Mouse (Mus musculus) heart, adult 2 months (tissue): ENCODE measurements around the gene Tmcc1. TPM values are rescaled to one million over a fixed set of nuclear protein-coding genes. Genes with fewer than 3 reads are reported as not detected.
"Not testable (repeated sequence)": the region's sequence is repeated elsewhere in the genome, so short reads cannot be mapped to it uniquely, and the experiment has no call there.

Experiments used
- DNase-seq, 2 experiments: peaks; one replicate each; pipeline ENCODE4 v3.0.0; 2021
- H3K27ac ChIP-seq: fragments of 200-600 bp; 2 replicates; pipeline ENCODE4 v1.8.1; 2022
- H3K27me3 ChIP-seq: fragments of 200-500 bp; 2 replicates; pipeline ENCODE4 v1.6.1; 2012; ENCODE audit warnings: mild to moderate bottlenecking, low read length, inconsistent platforms, mixed read lengths; ENCODE audit not compliant: control insufficient read depth, insufficient read depth
- H3K36me3 ChIP-seq: fragments of 200-500 bp; 2 replicates; pipeline ENCODE4 v1.6.1; 2012; ENCODE audit warnings: low read length, inconsistent platforms; ENCODE audit not compliant: control insufficient read depth, insufficient read depth
- H3K4me1 ChIP-seq: fragments of 200-500 bp; 2 replicates; pipeline ENCODE4 v1.6.1; 2011; ENCODE audit warnings: low read length; ENCODE audit not compliant: control insufficient read depth, insufficient read depth
- H3K4me3 ChIP-seq: fragments of 200-600 bp; 2 replicates; pipeline ENCODE4 v1.8.1; 2022
- H3K79me2 ChIP-seq: fragments of 200-500 bp; replicated peaks from 2 replicates; pipeline ENCODE4 v1.6.1; 2012; ENCODE audit warnings: mild to moderate bottlenecking, inconsistent platforms, low read length, moderate library complexity, mixed read lengths; ENCODE audit not compliant: control insufficient read depth, insufficient read depth
- H3K9ac ChIP-seq: fragments of 200-500 bp; 2 replicates; pipeline ENCODE4 v1.6.1; 2012; ENCODE audit warnings: low read depth, mild to moderate bottlenecking, control low read depth, inconsistent platforms, low read length, mixed read lengths
- CTCF ChIP-seq: fragments of 200-600 bp; IDR thresholded peaks from 2 replicates; pipeline ENCODE4 v1.8.1; 2022; ENCODE audit warnings: antibody characterized with exemption, mild to moderate bottlenecking, moderate library complexity
- EP300 ChIP-seq: fragments of 200-500 bp; IDR thresholded peaks from 2 replicates; pipeline ENCODE4 v1.6.1; 2011; ENCODE audit warnings: low read depth, low read length, control low read depth; ENCODE audit not compliant: insufficient read depth
- POLR2A ChIP-seq: fragments of 200-500 bp; IDR thresholded peaks from 2 replicates; pipeline ENCODE4 v1.6.1; 2011; ENCODE audit warnings: mild to moderate bottlenecking, low read depth, low read length, control low read depth; ENCODE audit not compliant: insufficient read depth
- WGBS: fragments of 180-500 bp; shearing (Covaris S2); methylation state at CpG from one replicate; pipeline ENCODE4 v1.1.7; 2018; 5-methylcytosine and 5-hydroxymethylcytosine counted together
- intact Hi-C: fragments of 180-260 bp; cut with DNase I; formaldehyde crosslinking; loops from one replicate; pipeline ENCODE4 v1.15.1; 2025
- polyA plus RNA-seq: library from polyadenylated mRNA; depleted of rRNA; stranded (reverse); fragments of >200 nt; gene quantifications from 2 replicates; pipeline ENCODE4 v1.2.3, GENCODE M21; 2012
- total RNA-seq, 2 experiments: library from RNA; stranded (reverse); gene quantifications; 2 replicates each; pipeline ENCODE4 v1.2.3; 2021

Tmcc1 gene
- total and polyA plus RNA-seq, 3 experiments: 16.7 to 33.8 (median 32.1) TPM

DNA sequence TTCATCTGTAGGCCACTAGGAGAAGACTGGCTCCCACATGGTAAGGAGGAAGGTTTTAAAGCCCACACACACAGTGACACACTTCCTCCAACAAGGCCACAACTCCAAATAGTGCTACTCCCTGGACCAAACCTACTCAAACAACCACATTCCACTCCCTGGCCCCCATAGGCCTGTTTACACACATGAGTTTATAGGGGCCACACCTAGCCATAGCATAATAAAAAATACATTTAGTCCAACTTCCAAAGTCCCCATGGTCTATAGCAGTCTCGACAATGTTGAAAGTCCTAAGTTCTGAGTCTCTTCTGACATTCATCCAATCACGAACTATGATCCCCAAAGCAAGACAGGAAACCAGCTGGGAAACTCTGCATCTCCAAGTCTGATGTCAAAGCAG is 14.9 kb downstream of the Tmcc1 start:
- Histone ChIP-seq H3K27ac (no peak overlapping the region), H3K27me3 (no peaks in the 10 kb centered on the region), H3K4me1 (peaks cover 1% of the 10 kb centered on the region), H3K4me3 (no peak overlapping the region), H3K9ac (no peak overlapping the region), H3K79me2 (peaks cover 4% of the 10 kb centered on the region), H3K36me3 (no peaks in the 10 kb centered on the region; the same call in 1 of the 2 replicates)
- 97% methylated on average over 2 of the region's 2 CpGs for WGBS
- intact Hi-C loops: no loop called here
- DNase-seq: no peak
- TF ChIP-seq EP300 (no peak), POLR2A (no peak), CTCF (no peak)

DNA sequence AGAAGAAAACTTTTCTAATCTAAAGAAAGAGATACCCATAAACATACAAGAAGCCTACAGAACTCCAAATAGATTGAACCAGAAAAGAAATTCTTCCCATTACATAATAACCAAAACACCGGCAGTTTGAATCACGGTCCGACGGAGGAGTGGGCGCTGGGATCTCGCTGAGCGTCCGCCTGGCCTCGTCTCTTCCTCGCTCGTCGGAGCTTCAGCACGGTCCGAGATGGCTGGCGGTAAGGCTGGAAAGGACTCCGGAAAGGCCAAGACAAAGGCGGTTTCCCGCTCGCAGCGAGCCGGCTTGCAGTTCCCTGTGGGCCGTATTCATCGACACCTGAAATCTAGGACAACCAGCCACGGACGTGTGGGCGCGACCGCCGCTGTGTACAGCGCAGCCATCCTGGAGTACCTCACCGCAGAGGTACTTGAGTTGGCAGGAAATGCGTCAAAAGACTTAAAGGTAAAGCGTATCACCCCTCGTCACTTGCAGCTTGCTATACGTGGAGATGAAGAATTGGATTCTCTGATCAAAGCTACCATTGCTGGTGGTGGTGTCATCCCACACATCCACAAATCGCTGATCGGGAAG is 19.7 kb downstream of the Tmcc1 start:
- H3K27ac ChIP-seq, H3K4me1 ChIP-seq, H3K79me2 ChIP-seq, H3K27me3 ChIP-seq, intact Hi-C loops, H3K4me3 ChIP-seq, H3K9ac ChIP-seq, H3K36me3 ChIP-seq, DNase-seq: not testable (repeated sequence)
- WGBS: 78% methylated on average over 37 of the region's 37 CpGs

DNA sequence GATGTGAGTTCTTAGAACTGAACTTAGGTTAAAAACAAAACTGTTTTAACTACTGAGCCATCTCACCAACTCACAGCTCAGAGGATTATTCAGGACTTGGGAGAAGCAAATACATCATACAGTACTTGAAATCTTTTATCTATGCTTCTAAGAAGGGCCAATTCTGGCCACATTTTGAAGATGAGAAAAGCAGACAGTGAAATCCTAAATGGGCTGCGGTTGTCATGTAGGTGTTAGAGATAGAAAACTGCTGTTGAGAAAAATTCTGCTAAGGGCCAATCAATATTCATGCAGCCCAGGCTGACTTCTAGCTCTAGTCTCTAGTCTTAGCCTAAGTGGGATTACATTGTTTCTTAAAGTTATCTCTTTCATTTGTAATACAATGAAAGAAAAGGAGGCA is 26.9 kb downstream of the Tmcc1 start:
- no peaks in the 10 kb centered on the region for H3K27me3 ChIP-seq
- no peak overlapping the region for H3K27ac ChIP-seq
- no peaks in the 10 kb centered on the region for H3K4me1 ChIP-seq
- DNase-seq: no peak
- intact Hi-C loops: no loop called here
- H3K36me3 ChIP-seq: no peaks in the 10 kb centered on the region; the same call in 1 of the 2 replicates
- TF ChIP-seq EP300: no peak
- no peak for TF ChIP-seq POLR2A
- TF ChIP-seq CTCF: no peak
- 86% methylated on average over 1 of the region's 1 CpGs for WGBS
- H3K9ac ChIP-seq: no peak overlapping the region
- H3K79me2 ChIP-seq: no peaks in the 10 kb centered on the region
- H3K4me3 ChIP-seq: no peak overlapping the region

DNA sequence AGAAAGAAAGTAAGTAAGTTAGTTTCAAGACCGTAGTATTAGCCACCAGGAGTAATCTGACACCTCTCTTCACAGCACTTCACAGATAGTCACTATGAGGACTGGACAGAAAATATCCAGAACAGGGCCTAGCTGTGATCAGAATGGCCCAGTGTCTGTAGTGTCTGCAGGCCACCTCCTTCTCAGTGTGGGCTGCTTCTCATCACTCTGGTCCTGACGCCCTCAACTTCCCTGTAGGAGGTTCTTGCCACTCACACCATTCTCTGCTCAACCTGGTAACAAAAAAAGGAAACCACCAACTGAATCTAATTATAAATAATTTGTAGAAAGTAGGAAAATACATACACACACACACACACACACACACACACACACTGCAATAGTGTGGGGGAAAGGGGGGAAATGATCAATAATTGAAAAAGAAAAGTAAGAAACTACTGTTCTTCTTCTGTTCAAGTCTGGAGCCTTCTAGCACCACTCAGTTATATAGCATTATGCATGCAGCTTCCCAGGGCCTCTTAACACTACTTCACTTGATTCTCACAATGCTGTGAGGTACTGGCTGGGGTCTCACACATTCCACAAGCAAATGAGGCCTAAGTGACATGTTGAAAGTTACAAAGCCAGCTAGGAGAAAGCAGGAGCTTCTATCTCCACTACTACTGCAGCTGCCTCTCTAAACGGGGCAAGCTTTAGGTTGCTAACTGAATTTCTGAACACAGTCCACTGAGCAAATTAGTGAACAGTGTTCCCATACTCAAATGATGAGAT is 38.2 kb downstream of the Tmcc1 start:
- WGBS: 57% methylated on average over 3 of the region's 3 CpGs
- Histone ChIP-seq H3K4me3 (no peak overlapping the region), H3K36me3 (peaks cover 8% of the 10 kb centered on the region), H3K4me1 (peaks cover 6% of the 10 kb centered on the region; the same call in 1 of the 2 replicates), H3K9ac (no peak overlapping the region), H3K79me2 (0 out of 2 replicates have a peak, but pooled peaks cover 1% of the 10 kb centered on the region), H3K27ac (no peak overlapping the region), H3K27me3 (no peaks in the 10 kb centered on the region)
- TF ChIP-seq CTCF (no peak), POLR2A (no peak), EP300 (no peak)
- intact Hi-C loops: no loop called here
- DNase-seq: no peak

DNA sequence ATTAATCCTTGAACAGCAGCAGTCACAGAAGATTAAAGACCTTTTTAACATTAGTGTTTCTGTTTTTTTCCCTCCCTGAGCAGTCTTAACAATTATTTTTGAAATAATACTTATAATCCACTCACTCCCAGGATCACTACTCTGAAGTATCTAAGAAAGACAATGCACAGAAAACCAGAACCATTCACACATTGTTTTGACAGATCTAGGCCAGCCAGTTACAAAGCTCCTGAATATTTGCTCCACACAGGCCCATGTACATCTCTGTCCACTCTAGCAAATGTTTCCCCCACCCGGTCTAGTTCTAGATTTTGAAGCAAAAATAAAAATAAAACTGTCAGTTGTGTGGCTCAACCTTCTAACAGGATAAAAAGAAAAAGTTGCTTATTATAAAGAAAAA is 45.9 kb downstream of the Tmcc1 start:
- no peaks in the 10 kb centered on the region; the same call in none of the 2 replicates for H3K36me3 ChIP-seq
- no peak overlapping the region for H3K4me3 ChIP-seq
- H3K4me1 ChIP-seq: no peaks in the 10 kb centered on the region
- TF ChIP-seq EP300 (no peak), CTCF (no peak), POLR2A (no peak)
- H3K9ac ChIP-seq: no peak overlapping the region
- H3K27ac ChIP-seq: no peak overlapping the region
- peaks cover 1% of the 10 kb centered on the region; the same call in 1 of the 2 replicates for H3K79me2 ChIP-seq
- WGBS: 51% methylated on average over 1 of the region's 1 CpGs
- H3K27me3 ChIP-seq: no peaks in the 10 kb centered on the region
- intact Hi-C loops: no loop called here
- no peak for DNase-seq

DNA sequence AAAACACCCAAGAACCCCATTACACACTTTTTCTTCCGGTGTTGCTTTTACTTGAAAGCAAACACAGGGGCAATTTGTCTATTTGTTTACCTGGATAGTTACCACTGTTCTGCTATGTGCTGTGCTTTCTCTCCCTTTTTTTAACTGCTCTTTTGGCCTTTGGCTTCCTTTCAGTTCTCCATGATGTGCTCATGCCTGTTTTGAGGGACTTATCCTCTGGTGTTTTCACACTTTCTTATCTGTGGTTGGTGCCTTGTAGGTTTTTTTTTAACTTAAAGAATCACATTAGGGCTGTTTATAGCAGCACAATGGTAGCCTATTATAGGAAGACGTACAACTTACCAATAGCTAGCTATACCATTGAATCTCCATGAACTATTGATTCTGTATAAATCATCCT is 51.6 kb downstream of the Tmcc1 start:
- Histone ChIP-seq H3K36me3 (peaks cover 2% of the 10 kb centered on the region; the same call in 1 of the 2 replicates), H3K79me2 (no peaks in the 10 kb centered on the region; the same call in 1 of the 2 replicates), H3K27ac (no peak overlapping the region), H3K4me3 (no peak overlapping the region), H3K27me3 (no peaks in the 10 kb centered on the region), H3K4me1 (peaks cover 2% of the 10 kb centered on the region; the same call in 1 of the 2 replicates), H3K9ac (no peak overlapping the region)
- DNase-seq: no peak
- intact Hi-C loops: no loop called here
- TF ChIP-seq EP300: no peak
- TF ChIP-seq POLR2A: no peak
- no peak for TF ChIP-seq CTCF
- WGBS: 57% methylated on average over 2 of the region's 2 CpGs
